16 mouse cellular contexts compared by ENCODE assay signal in the genomic region with DNA sequence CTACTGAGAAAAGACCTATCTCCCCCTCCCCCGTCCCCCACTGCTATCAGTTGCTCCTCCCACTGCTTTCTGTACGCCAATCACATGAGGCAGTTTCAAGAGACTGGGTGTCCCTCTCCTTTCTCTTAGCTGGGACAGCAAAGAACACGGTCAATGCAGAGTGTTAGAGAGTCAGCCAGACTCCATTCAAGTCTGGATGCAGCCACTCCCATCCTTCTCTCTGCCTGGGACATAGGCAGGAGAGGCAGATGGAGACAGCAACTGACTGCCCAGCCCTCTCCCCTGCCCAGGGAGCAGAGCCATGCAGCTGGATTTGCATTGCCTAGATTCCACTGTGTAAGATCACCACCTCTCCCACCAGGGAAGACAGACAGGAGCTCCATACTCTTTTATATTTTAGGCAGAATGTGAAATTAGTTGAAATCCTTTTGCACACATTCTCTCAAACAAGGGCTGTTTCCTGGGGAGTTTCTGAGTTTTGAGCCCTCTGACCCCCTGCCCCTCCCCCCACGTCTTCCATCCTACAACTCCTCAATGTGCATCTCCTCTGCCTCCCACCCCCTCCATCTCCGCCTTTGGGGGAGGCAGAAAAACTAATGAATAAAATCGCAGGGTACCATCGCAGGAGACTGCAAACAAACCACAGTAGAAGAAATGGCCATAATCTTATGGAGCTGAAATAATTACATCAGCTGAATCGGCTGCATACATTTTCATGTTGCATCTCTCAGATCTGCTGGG.
DNase-seq lines count a peak whose midpoint lies in the region; ATAC-seq and TF ChIP-seq lines count a peak whose summit lies in the region.
"Had no signal": no experiment of that assay in that cellular context is flagged by ENCODE, and none has a peak within 500 bp of the region (broad histone marks: within the 10 kb centered on the region; RNA-seq: fewer than 3 reads in every experiment).

No protein-coding gene starts in this region.

- H3K9me3 ChIP-seq in kidney, embryonic 15.5 days (replicated peaks), result no peaks in the 10 kb centered on the region
- H3K9me3 ChIP-seq in hindbrain, embryonic 11.5 days (ENCODE audit: control insufficient read depth, low read length), result no peaks in the 10 kb centered on the region
- no peaks in the 10 kb centered on the region for H3K9me3 ChIP-seq in midbrain, embryonic 16.5 days (replicated peaks; ENCODE audit: control insufficient read depth, low read length, poor library complexity, severe bottlenecking)
- H3K9me3 ChIP-seq: limb, embryonic 12.5 days had no signal

- no peak overlapping the region for H3K4me2 ChIP-seq in kidney, embryonic 15.5 days
- H3K4me2 ChIP-seq in hindbrain, embryonic 11.5 days (replicated peaks; ENCODE audit: low read depth, low read length), result no peak overlapping the region
- no peak overlapping the region for H3K4me2 ChIP-seq in midbrain, embryonic 16.5 days (ENCODE audit: low read length)
- H3K4me2 ChIP-seq: limb, embryonic 12.5 days had no signal

- 0 out of 2 replicates have a peak overlapping the region, but pooled peaks have one; percentile 5 for H3K9ac ChIP-seq in kidney, embryonic 15.5 days
- no peak overlapping the region; the same call in 1 of the 2 replicates for H3K9ac ChIP-seq in hindbrain, embryonic 11.5 days (ENCODE audit: low read depth, low read length)
- no peak overlapping the region for H3K9ac ChIP-seq in midbrain, embryonic 16.5 days (ENCODE audit: low read depth, low read length)
- H3K9ac ChIP-seq: limb, embryonic 12.5 days had no signal

- no peak for TF ChIP-seq CTCF in brain, embryonic 14.5 days (IDR thresholded peaks at IDR 0.05; ENCODE audit: borderline replicate concordance, extremely low read depth, insufficient read depth, insufficient read length)

- H3K27ac ChIP-seq in kidney, embryonic 15.5 days, result no peak overlapping the region
- H3K27ac ChIP-seq in hindbrain, embryonic 11.5 days (ENCODE audit: low read depth, low read length), result no peak overlapping the region
- no peak overlapping the region for H3K27ac ChIP-seq in midbrain, embryonic 16.5 days (ENCODE audit: low read length)
- H3K27ac ChIP-seq: gastrocnemius, adult 2 months; limb, embryonic 12.5 days had no signal

- ATAC-seq in kidney, embryonic 15.5 days (replicated peaks; ENCODE audit: low FRiP score), result no peak
- ATAC-seq in hindbrain, embryonic 11.5 days (ENCODE audit: low FRiP score), result peak; percentile 91
- ATAC-seq in midbrain, embryonic 16.5 days, result peak; percentile 42; the same call in 1 of the 2 replicates
- ATAC-seq in erythroid progenitor cell, adult 5-6 weeks (replicated peaks; ENCODE audit: low FRiP score, poor library complexity, severe bottlenecking), result no peak
- no peak for ATAC-seq in cerebellum, adult (ENCODE audit: insufficient number of reproducible peaks, low FRiP score, low TSS enrichment)
- ATAC-seq: Patski had no signal

- peaks cover 5% of the 10 kb centered on the region; the same call in 1 of the 2 replicates for H3K4me1 ChIP-seq in kidney, embryonic 15.5 days
- H3K4me1 ChIP-seq in hindbrain, embryonic 11.5 days (replicated peaks; ENCODE audit: control insufficient read depth, insufficient read depth, low read length), result no peaks in the 10 kb centered on the region
- H3K4me1 ChIP-seq in midbrain, embryonic 16.5 days (ENCODE audit: control insufficient read depth, insufficient read depth, low read length), result peaks cover 5% of the 10 kb centered on the region

- no peak overlapping the region for H3K4me3 ChIP-seq in kidney, embryonic 15.5 days (replicated peaks)
- H3K4me3 ChIP-seq in hindbrain, embryonic 11.5 days (ENCODE audit: low read depth, low read length), result no peak overlapping the region
- H3K4me3 ChIP-seq in midbrain, embryonic 16.5 days (ENCODE audit: low read depth, low read length), result no peak overlapping the region
- H3K4me3 ChIP-seq: gastrocnemius, adult 2 months; limb, embryonic 12.5 days had no signal

- no peaks in the 10 kb centered on the region for H3K36me3 ChIP-seq in kidney, embryonic 15.5 days
- H3K36me3 ChIP-seq in hindbrain, embryonic 11.5 days (ENCODE audit: control insufficient read depth, insufficient read depth, low read length), result no peaks in the 10 kb centered on the region
- no peaks in the 10 kb centered on the region for H3K36me3 ChIP-seq in midbrain, embryonic 16.5 days (ENCODE audit: control insufficient read depth, insufficient read depth, low read length)
- H3K36me3 ChIP-seq: limb, embryonic 12.5 days had no signal

- intact Hi-C loops in gastrocnemius, postnatal 36 days (cut with DNase I), result no loop called here

- H3K27me3 ChIP-seq in kidney, embryonic 15.5 days, result no peaks in the 10 kb centered on the region
- H3K27me3 ChIP-seq in hindbrain, embryonic 11.5 days (ENCODE audit: control insufficient read depth, insufficient read depth, low read length), result no peaks in the 10 kb centered on the region
- no peaks in the 10 kb centered on the region for H3K27me3 ChIP-seq in midbrain, embryonic 16.5 days (ENCODE audit: control insufficient read depth, insufficient read depth, low read depth, low read length)
- H3K27me3 ChIP-seq: limb, embryonic 12.5 days; Patski had no signal

- no peak for DNase-seq in kidney, postnatal 36 days
- DNase-seq in brain, embryonic 14.5 days (ENCODE audit: low read depth), result peak; percentile 35
- DNase-seq in hindbrain, embryonic 11.5 days (ENCODE audit: low spot score), result peak; percentile 37
- DNase-seq in gastrocnemius, postnatal 36 days, result no peak
- DNase-seq: cerebellum, adult 9-11 months; gastrocnemius, adult 2 months; kidney, adult 18-20 months; layer of hippocampus, adult 9-11 months; lung, adult 18-20 months; right cerebral cortex, postnatal 25 days had no signal

- 50% methylated on average over 8 of the region's 8 CpGs for WGBS in kidney, embryonic 15.5 days
- 33% methylated on average over 8 of the region's 8 CpGs for WGBS in hindbrain, embryonic 11.5 days
- WGBS in midbrain, embryonic 16.5 days, result 18% methylated on average over 8 of the region's 8 CpGs

- TF ChIP-seq POLR2A in brain, embryonic 14.5 days (IDR thresholded peaks at IDR 0.05; ENCODE audit: borderline replicate concordance, extremely low read depth, insufficient read depth, insufficient read length, poor library complexity, severe bottlenecking), result no peak

Comparison
In these comparisons a context has a peak if more than half of its experiments do, and no peak if none do; other contexts are left out.
1. ATAC-seq: peak in hindbrain, embryonic 11.5 days (single experiment) and midbrain, embryonic 16.5 days (single experiment); none in kidney, embryonic 15.5 days (single experiment), erythroid progenitor cell, adult 5-6 weeks (single experiment) and cerebellum, adult (single experiment).
2. DNase-seq: peak in brain, embryonic 14.5 days (single experiment) and hindbrain, embryonic 11.5 days (single experiment); none in kidney, postnatal 36 days (0 of 2) and gastrocnemius, postnatal 36 days (0 of 2).